In the genomic region with DNA sequence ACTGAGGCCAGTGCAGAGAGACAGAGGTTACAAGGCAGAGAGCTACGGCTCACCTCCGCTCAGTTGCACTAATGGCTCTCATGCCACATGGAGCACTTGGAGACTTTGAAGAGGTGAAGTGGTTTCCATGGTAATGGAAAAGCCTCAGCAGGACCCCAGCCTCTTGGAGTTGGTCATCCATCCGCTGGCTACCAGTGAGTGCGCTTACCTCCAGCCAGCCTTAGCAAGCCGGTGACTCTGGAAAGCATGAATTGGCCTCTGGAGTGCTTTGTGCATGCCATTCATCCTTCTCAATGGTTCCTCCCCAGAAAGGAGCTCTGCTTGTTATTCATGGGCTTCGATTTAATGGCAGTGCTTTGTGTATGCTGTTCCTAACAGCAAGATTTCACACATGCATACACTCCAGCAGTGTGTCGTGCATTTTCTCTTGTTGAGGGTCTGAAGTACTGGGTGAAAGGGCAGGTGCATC, we compare ENCODE assay signal across 15 mouse cellular contexts.
A peak's percentile ranks its signal among the peaks of the same experiment; 100 is the strongest.
DNase-seq lines count a peak whose midpoint lies in the region; ATAC-seq lines count a peak whose summit lies in the region.
"Had no signal": no experiment of that assay in that cellular context is flagged by ENCODE, and none has a peak within 500 bp of the region (broad histone marks: within the 10 kb centered on the region; RNA-seq: fewer than 3 reads in every experiment).

No protein-coding gene starts in this region.

- H3K4me1 ChIP-seq in forebrain, embryonic 12.5 days: peaks cover 34% of the 10 kb centered on the region
- H3K4me1 ChIP-seq in hindbrain, embryonic 16.5 days (ENCODE audit: control insufficient read depth, insufficient read depth, low read depth, low read length): no peaks in the 10 kb centered on the region; the same call in 1 of the 2 replicates
- peaks cover 11% of the 10 kb centered on the region for H3K4me1 ChIP-seq in neural tube, embryonic 11.5 days (ENCODE audit: control insufficient read depth, insufficient read depth, low read length)
- H3K4me1 ChIP-seq: limb, embryonic 10.5 days; liver, embryonic 15.5 days; megakaryocyte, embryonic 14.5 days had no signal

- H3K4me2 ChIP-seq in forebrain, embryonic 12.5 days: peak overlapping the region; percentile 1; the same call in 1 of the 2 replicates
- no peak overlapping the region for H3K4me2 ChIP-seq in hindbrain, embryonic 16.5 days (ENCODE audit: low read length)
- no peak overlapping the region for H3K4me2 ChIP-seq in neural tube, embryonic 11.5 days (ENCODE audit: low read depth)
- H3K4me2 ChIP-seq: liver, embryonic 15.5 days had no signal

- peak; percentile 79 for DNase-seq in embryo, embryonic 10.5 days (ENCODE audit: low spot score)
- peak; percentile 71 for DNase-seq in neural tube, embryonic 11.5 days (ENCODE audit: low spot score)
- no peak for DNase-seq in Muller cell, postnatal 12 days (ENCODE audit: inconsistent ontology term)
- no peak for DNase-seq in frontal cortex, postnatal 14 days (ENCODE audit: low spot score in 2 of 2)
- DNase-seq in urinary bladder, adult 2 months (ENCODE audit: low spot score): no peak
- no peak for DNase-seq in natural killer cell, adult 2 months (ENCODE audit: low spot score in 2 of 2)
- DNase-seq: cerebellum, adult 9-11 months; gastrocnemius, postnatal 10 days; kidney, adult 18-20 months; thymus, adult 18-20 months had no signal

- 9% methylated on average over 7 of the region's 7 CpGs for WGBS in forebrain, embryonic 12.5 days
- WGBS in hindbrain, embryonic 16.5 days: 14% methylated on average over 7 of the region's 7 CpGs
- WGBS in neural tube, embryonic 11.5 days: 25% methylated on average over 7 of the region's 7 CpGs

- ATAC-seq in forebrain, embryonic 12.5 days (ENCODE audit: low FRiP score): peak; percentile 85
- peak; percentile 87 for ATAC-seq in hindbrain, embryonic 16.5 days
- ATAC-seq in neural tube, embryonic 11.5 days (ENCODE audit: insufficient read depth, low FRiP score, low TSS enrichment): peak; percentile 95

- no peak overlapping the region for H3K9ac ChIP-seq in forebrain, embryonic 12.5 days
- no peak overlapping the region for H3K9ac ChIP-seq in hindbrain, embryonic 16.5 days (ENCODE audit: low read depth, low read length)
- no peak overlapping the region for H3K9ac ChIP-seq in neural tube, embryonic 11.5 days (ENCODE audit: low read length)
- H3K9ac ChIP-seq: liver, embryonic 15.5 days had no signal

- no peaks in the 10 kb centered on the region for H3K36me3 ChIP-seq in forebrain, embryonic 12.5 days (replicated peaks)
- no peaks in the 10 kb centered on the region for H3K36me3 ChIP-seq in hindbrain, embryonic 16.5 days (ENCODE audit: control insufficient read depth, insufficient read depth, low read length)
- H3K36me3 ChIP-seq in neural tube, embryonic 11.5 days (ENCODE audit: control insufficient read depth, insufficient read depth, low read length): no peaks in the 10 kb centered on the region
- H3K36me3 ChIP-seq: limb, embryonic 10.5 days; liver, embryonic 15.5 days had no signal

- H3K4me3 ChIP-seq in forebrain, embryonic 12.5 days (replicated peaks): no peak overlapping the region
- no peak overlapping the region for H3K4me3 ChIP-seq in hindbrain, embryonic 16.5 days (ENCODE audit: low read length)
- H3K4me3 ChIP-seq in neural tube, embryonic 11.5 days (ENCODE audit: low read depth, low read length): no peak overlapping the region
- H3K4me3 ChIP-seq: limb, embryonic 10.5 days; liver, embryonic 15.5 days; megakaryocyte, embryonic 14.5 days had no signal

- peaks cover 43% of the 10 kb centered on the region for H3K27me3 ChIP-seq in forebrain, embryonic 12.5 days
- H3K27me3 ChIP-seq in hindbrain, embryonic 16.5 days (replicated peaks; ENCODE audit: control insufficient read depth, insufficient read depth, low read length): no peaks in the 10 kb centered on the region
- H3K27me3 ChIP-seq in neural tube, embryonic 11.5 days (ENCODE audit: control insufficient read depth, insufficient read depth, low read length): 0 out of 2 replicates have a peak, but pooled peaks cover 2% of the 10 kb centered on the region
- H3K27me3 ChIP-seq: liver, embryonic 15.5 days had no signal

- peak overlapping the region; percentile 46; the same call in 1 of the 2 replicates for H3K27ac ChIP-seq in forebrain, embryonic 12.5 days
- no peak overlapping the region for H3K27ac ChIP-seq in hindbrain, embryonic 16.5 days (ENCODE audit: low read depth, low read length)
- H3K27ac ChIP-seq in neural tube, embryonic 11.5 days (ENCODE audit: low read depth, low read length): no peak overlapping the region
- H3K27ac ChIP-seq: limb, embryonic 10.5 days; liver, embryonic 15.5 days had no signal

- no peaks in the 10 kb centered on the region for H3K9me3 ChIP-seq in forebrain, embryonic 12.5 days
- no peaks in the 10 kb centered on the region for H3K9me3 ChIP-seq in hindbrain, embryonic 16.5 days (ENCODE audit: control insufficient read depth, low read length)
- no peaks in the 10 kb centered on the region for H3K9me3 ChIP-seq in neural tube, embryonic 11.5 days (ENCODE audit: control insufficient read depth, low read length)
- H3K9me3 ChIP-seq: limb, embryonic 10.5 days; liver, embryonic 15.5 days; megakaryocyte, embryonic 14.5 days had no signal

Comparison
In these comparisons a context has a peak if more than half of its experiments do, and no peak if none do; other contexts are left out.
1. DNase-seq: peak in embryo, embryonic 10.5 days (single experiment) and neural tube, embryonic 11.5 days (single experiment); none in Muller cell, postnatal 12 days (single experiment), frontal cortex, postnatal 14 days (0 of 2), urinary bladder, adult 2 months (single experiment) and natural killer cell, adult 2 months (0 of 2).
2. Peak in every context shown above with its lines, with median percentiles within 50 percentile points of each other: ATAC-seq.